Mouse (Mus musculus) lung, postnatal 10 days (tissue): ENCODE measurements around the gene Sptbn1.
"Not testable (repeated sequence)": the region's sequence is repeated elsewhere in the genome, so short reads cannot be mapped to it uniquely, and the experiment has no call there.

Source experiments
- DNase-seq: peaks from one replicate; pipeline ENCODE4 v3.0.0; 2021

The Sptbn1 gene

GRCm38 (mm10) chr11:30255211-30255610 lies 12.8 kb downstream of the Sptbn1 start:
- DNase-seq: not testable (repeated sequence)

DNA sequence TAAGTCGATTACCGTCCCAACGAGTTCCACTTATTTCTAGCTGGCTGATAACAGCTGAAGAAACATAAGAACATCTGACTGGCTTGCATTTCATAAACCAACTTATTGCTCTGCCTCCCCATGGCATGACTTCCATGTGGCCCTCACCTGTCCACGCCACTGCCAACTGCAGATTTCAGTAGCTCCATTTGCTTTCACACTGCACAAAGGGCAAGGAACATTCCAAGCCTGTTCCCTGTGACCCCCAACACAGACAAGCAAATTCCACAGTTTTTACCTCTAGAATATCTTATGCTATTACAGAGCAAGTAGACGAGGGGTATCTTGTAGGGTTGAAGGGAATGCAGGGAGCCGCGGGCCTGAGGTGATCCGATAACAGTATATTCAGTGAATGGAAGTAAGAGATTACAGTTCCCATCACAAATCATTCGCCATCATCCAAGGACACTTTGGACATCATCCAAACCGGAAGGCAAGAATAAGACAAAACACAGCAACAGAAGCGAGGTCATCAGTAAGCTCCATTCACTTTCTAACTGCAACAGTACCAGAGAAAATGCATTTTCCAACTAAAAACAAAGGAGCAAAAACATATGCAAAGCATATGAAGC lies 16.6 kb downstream of the Sptbn1 start:
- no peak for DNase-seq

DNA sequence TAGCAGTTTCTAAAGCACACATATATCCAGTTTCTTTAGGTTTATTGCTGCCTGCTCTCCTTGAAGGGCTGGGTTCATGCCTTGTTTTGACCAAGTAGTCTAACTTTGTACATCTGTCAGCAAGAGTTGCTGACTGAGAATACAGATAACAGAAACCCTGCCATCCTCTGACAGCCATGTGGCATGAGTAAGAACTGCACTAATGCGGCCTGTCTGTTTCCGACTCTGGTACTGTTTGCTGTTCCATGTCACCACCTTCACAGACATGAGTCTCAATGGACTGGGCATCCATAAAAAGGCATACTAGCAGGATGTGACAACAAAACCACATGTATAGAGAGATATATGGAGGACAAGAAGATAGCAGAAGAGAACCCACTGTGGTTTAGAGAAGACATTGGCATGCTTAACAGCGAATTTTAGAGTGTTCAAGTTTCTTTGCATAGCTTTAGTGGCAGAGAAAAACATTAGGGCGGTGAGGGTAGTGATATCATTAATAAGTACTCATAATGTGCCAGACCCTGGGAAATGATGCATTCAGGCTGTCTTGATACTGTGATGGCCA lies 18.4 kb downstream of the Sptbn1 start:
- DNase-seq: no peak

- no peak for DNase-seq
Measured at GRCm38 (mm10) chr11:30247106-30247505, 20.9 kb downstream of the Sptbn1 start.

DNA sequence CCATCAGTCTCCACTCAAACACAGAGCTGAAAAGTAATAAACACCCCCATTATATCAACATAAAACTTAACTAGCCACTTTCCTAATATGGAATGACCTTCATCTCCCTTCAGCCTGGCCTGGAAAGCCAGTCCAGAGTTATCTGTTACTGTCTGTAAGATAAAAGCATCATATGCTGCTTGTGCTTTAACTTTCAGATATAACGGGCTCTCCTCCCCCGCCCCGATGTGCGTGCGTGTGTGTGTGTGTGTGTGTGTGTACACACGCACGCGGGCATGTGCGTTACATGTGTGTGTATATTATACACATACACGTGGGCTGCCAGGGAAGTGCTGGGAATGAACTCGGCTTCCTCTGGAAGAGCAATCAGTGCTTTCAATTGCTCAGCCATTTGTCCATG lies 21.8 kb downstream of the Sptbn1 start:
- no peak for DNase-seq

- DNase-seq: no peak
Measured at GRCm38 (mm10) chr11:30244172-30244571, 23.8 kb downstream of the Sptbn1 start.

DNA sequence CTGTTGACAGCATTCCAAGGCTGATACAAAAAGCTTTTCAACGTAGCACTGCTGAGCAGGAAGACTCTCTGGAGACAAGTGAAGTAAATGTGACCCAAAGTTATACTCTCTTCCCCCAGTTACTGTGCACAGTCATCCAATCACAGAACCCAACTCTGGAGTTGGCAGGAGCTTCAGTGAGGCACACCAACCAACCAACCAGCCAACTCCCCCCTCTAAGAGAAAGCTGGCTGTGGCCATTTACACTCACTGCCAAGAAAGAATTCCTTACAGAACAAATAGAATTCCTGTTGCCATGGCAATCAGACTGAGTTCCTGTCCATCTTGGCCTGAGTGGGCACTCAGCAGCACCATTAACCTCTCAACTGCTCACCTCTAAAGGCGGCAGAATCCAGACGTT lies 24.4 kb downstream of the Sptbn1 start:
- DNase-seq: peak; percentile 84

- DNase-seq: no peak
Measured at GRCm38 (mm10) chr11:30240861-30241260, 27.1 kb downstream of the Sptbn1 start.

DNA sequence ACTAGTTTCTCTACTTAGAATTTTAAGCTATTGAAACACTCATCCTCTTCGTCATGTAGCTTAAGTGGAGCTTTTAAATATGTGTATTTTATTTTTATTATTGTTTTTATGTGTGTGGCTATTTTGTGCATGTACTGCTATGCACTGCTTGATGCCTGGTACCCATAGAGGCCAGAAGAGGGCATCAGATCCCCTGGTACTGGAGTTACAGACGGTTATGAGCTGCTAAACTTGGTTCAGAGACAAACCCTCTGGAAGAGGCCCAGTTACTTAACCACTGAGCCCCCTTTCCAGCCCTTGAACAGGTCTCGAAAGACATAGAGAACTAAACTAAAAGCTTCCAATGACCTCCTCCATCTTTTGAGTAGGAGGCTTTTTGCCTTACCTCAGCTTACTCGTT lies 30.0 kb downstream of the Sptbn1 start:
- peak; percentile 65 for DNase-seq

GRCm38 (mm10) chr11:30236681-30237242 lies 31.2 kb downstream of the Sptbn1 start:
- no peak for DNase-seq

GRCm38 (mm10) chr11:30235666-30236065 lies 32.3 kb downstream of the Sptbn1 start:
- no peak for DNase-seq

- DNase-seq: no peak
Measured at GRCm38 (mm10) chr11:30235218-30235617, 32.8 kb downstream of the Sptbn1 start.

- no peak for DNase-seq
Measured at GRCm38 (mm10) chr11:30233946-30234345, 34.0 kb downstream of the Sptbn1 start.

GRCm38 (mm10) chr11:30232082-30232481 lies 35.9 kb downstream of the Sptbn1 start:
- peak; percentile 80 for DNase-seq

DNA sequence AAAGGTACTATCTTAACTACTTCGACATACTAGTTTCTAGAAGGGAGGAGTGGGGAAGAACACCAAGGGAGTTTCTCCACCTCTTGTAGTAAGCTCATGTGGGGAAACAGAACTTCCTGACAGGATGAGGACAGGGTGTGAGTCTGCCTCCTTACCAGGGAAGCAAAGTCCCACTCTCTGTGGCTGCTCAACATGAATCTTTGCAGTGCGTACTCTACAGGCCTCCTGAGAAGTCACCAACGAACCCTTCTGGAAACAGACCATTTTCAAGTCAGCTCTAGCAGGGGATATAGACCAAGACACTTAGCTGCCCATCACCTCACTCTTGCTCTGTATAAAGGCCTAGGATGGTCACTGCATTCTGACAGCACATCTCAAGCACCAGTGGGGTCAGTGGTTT lies 36.6 kb downstream of the Sptbn1 start:
- no peak for DNase-seq

GRCm38 (mm10) chr11:30230330-30230771 lies 37.6 kb downstream of the Sptbn1 start:
- no peak for DNase-seq

DNA sequence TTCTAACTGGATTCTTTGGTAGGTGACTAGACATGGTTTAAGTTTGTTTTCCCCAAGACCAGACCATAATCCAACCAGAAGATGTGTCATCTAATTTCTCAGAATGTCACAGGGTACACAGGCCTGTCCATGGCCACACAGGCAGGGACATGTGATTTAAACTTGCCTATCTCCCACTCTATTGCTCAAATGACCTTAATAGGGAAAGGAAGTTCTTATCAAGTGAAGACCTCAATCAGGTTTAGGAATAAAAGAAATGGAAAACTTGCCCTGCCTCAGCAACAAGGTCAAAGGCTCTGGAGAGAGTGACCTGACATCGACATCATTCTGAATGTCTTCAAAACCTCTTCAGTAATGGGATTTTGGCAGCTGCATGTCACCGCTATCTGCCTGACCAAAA lies 41.2 kb downstream of the Sptbn1 start:
- DNase-seq: no peak

- DNase-seq: no peak
Measured at GRCm38 (mm10) chr11:30224599-30224998, 43.4 kb downstream of the Sptbn1 start.

- DNase-seq: peak; percentile 26
Measured at GRCm38 (mm10) chr11:30222636-30223035, 45.3 kb downstream of the Sptbn1 start.

GRCm38 (mm10) chr11:30221043-30221442 lies 46.9 kb downstream of the Sptbn1 start:
- DNase-seq: no peak

- DNase-seq: no peak
Measured at GRCm38 (mm10) chr11:30218386-30218785, 49.6 kb downstream of the Sptbn1 start.

GRCm38 (mm10) chr11:30217496-30217895 lies 50.5 kb downstream of the Sptbn1 start:
- DNase-seq: no peak

DNA sequence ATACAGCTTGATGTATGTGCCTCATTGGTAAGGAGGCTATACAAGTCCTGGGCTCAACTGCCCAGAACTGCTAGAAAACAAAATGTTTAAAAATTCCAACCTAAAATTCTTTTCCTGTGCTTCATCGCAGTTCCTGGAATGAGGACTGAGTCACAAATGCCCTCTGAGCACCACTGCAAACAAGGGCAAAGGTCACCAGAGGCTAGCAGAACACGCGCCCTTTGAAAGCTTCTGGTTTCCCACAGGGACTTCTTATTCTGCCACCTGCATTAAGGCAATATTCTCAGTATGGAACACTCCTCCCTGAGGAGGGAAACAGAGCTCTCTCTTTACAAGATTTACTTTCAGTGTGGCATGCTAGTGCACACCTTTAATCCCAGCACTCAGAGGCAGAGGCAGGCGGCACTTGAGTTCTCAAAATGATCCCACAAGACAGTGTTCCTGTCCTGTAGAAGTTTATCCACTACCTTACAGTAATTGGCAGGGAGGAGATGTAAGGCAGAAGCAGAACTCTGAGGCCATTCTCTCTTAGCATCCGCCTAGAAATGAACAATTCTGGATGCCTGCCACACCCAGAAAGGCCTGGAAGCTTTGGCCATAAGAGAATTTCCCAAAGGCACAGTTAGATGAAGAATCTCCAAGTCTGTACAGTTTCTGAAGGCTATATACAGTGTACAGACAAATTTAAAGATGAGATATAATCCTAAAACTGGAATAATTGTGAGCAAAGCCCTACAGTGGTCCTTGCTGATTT lies 56.1 kb downstream of the Sptbn1 start:
- DNase-seq: no peak

GRCm38 (mm10) chr11:30211141-30211540 lies 56.8 kb downstream of the Sptbn1 start:
- no peak for DNase-seq
